Mouse (Mus musculus) liver, embryonic 11.5 days (tissue): ENCODE results near the gene Foxc1. TPM values are rescaled to one million over a fixed set of nuclear protein-coding genes. Genes with fewer than 3 reads are reported as not detected.

Experiments used
- ATAC-seq: fragments of 200-750 bp; cut with Nextera tagmentation; replicated peaks from 2 replicates; pipeline ENCODE4 v1.8.0; 2017; ENCODE audit warnings: moderate number of reproducible peaks, mild to moderate bottlenecking, moderate TSS enrichment, moderate library complexity; ENCODE audit not compliant: low FRiP score
- DNase-seq: peaks from one replicate; pipeline ENCODE4 v3.0.0-alpha.2; 2017; ENCODE audit warnings: low spot score
- H3K27ac ChIP-seq: fragments of 300-500 bp; sonication (generic); 2 replicates; pipeline ENCODE4 v1.5.1; 2014; ENCODE audit warnings: mild to moderate bottlenecking, low read depth, low read length, control low read depth
- H3K27me3 ChIP-seq: fragments of 300-500 bp; sonication (generic); replicated peaks from 2 replicates; pipeline ENCODE4 v1.6.1; 2014; ENCODE audit warnings: low read length, mixed read lengths; ENCODE audit not compliant: control insufficient read depth, insufficient read depth
- H3K36me3 ChIP-seq: fragments of 300-500 bp; sonication (generic); 2 replicates; pipeline ENCODE4 v1.6.1; 2014; ENCODE audit warnings: mild to moderate bottlenecking, low read length, moderate library complexity, mixed read lengths; ENCODE audit not compliant: control insufficient read depth, insufficient read depth
- H3K4me1 ChIP-seq: fragments of 300-500 bp; sonication (generic); replicated peaks from 2 replicates; pipeline ENCODE4 v1.6.1; 2014; ENCODE audit warnings: low read length, mixed read lengths; ENCODE audit not compliant: control insufficient read depth, insufficient read depth
- H3K4me2 ChIP-seq: fragments of 300-500 bp; sonication (generic); 2 replicates; pipeline ENCODE4 v1.6.1; 2014; ENCODE audit warnings: mild to moderate bottlenecking, control low read depth, moderate library complexity
- H3K4me3 ChIP-seq: fragments of 300-500 bp; sonication (generic); 2 replicates; pipeline ENCODE4 v1.5.1; 2014; ENCODE audit warnings: low read depth, low read length, control low read depth
- H3K9ac ChIP-seq: fragments of 300-500 bp; sonication (generic); 2 replicates; pipeline ENCODE4 v1.6.1; 2014; ENCODE audit warnings: low read depth, low read length, control low read depth
- H3K9me3 ChIP-seq: fragments of 300-500 bp; sonication (generic); 2 replicates; pipeline ENCODE4 v1.6.1; 2016; ENCODE audit warnings: low read length, inconsistent platforms, mixed read lengths; ENCODE audit not compliant: control insufficient read depth
- WGBS: fragments of 180-500 bp; shearing (Covaris S2); extraction: QIAGEN DNeasy Blood & Tissue Kit; methylation state at CpG from one replicate; pipeline ENCODE4 v1.1.7; 2014; 5-methylcytosine and 5-hydroxymethylcytosine counted together
- polyA plus RNA-seq: library from polyadenylated mRNA; unstranded; fragments of >200 nt; fragmentation: Nextera tagmentation; extraction: Ambion mirVana; gene quantifications from 2 replicates; pipeline ENCODE4 v1.2.1, GENCODE M21; 2014

The Foxc1 gene
- polyA plus RNA-seq, 1 experiment from 2014 or later = 0.47 TPM

DNA sequence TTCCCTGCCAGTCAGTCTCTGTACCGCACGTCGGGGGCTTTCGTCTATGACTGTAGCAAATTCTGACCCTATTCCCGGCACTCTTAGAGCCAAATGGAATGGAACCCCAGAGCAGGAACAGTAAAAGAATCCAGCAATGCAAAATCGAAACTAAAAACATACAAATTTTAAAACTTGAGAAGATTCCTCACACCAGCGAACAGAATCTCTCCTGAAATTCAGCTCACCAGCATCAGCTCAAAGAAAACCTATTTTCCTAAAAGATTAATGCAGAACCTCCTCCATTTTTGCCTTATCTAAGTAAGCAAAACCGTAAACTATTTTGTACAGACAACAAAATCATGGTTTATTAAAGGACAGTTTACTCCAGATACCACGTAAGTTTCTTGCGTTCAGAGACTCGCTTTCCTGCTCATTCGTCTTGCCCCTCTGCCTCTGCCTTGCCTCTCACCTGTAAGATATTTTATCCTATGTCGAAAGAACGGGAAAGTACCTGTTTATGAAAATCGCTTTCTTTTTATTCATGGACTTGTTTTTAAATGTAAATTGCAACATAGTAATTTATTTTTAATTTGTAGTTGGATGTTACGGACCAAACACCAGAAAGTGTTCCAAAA, 2.5 kb downstream of the Foxc1 start:
- DNase-seq (no peak), ATAC-seq (no peak)
- Histone ChIP-seq H3K4me1 (peaks cover 12% of the 10 kb centered on the region), H3K27ac (no peak overlapping the region), H3K4me3 (peak overlapping the region; percentile 63), H3K9ac (peak overlapping the region; percentile 60; the same call in 1 of the 2 replicates), H3K9me3 (no peaks in the 10 kb centered on the region), H3K36me3 (no peaks in the 10 kb centered on the region), H3K27me3 (peaks cover 94% of the 10 kb centered on the region), H3K4me2 (peak overlapping the region; percentile 93)
- WGBS = 7% methylated on average over 16 of the region's 16 CpGs

GRCm38 (mm10) chr13:31809701-31810100, 3.3 kb downstream of the Foxc1 start:
- no peak overlapping the region for H3K9ac ChIP-seq
- no peak overlapping the region for H3K4me2 ChIP-seq
- peaks cover 94% of the 10 kb centered on the region for H3K27me3 ChIP-seq
- peaks cover 12% of the 10 kb centered on the region for H3K4me1 ChIP-seq
- ATAC-seq (no peak), DNase-seq (no peak)
- no peaks in the 10 kb centered on the region for H3K9me3 ChIP-seq
- no peaks in the 10 kb centered on the region for H3K36me3 ChIP-seq
- H3K4me3 ChIP-seq = no peak overlapping the region
- no peak overlapping the region for H3K27ac ChIP-seq
- 12% methylated on average over 6 of the region's 6 CpGs for WGBS

GRCm38 (mm10) chr13:31810375-31810692, 3.9 kb downstream of the Foxc1 start:
- 5% methylated on average over 9 of the region's 9 CpGs for WGBS
- ATAC-seq = no peak
- no peak overlapping the region for H3K9ac ChIP-seq
- H3K4me2 ChIP-seq = peak overlapping the region; percentile 62
- H3K4me1 ChIP-seq = peaks cover 12% of the 10 kb centered on the region
- DNase-seq = no peak
- H3K4me3 ChIP-seq = peak overlapping the region; percentile 35
- no peak overlapping the region for H3K27ac ChIP-seq
- no peaks in the 10 kb centered on the region for H3K9me3 ChIP-seq
- H3K36me3 ChIP-seq = no peaks in the 10 kb centered on the region
- peaks cover 94% of the 10 kb centered on the region for H3K27me3 ChIP-seq

GRCm38 (mm10) chr13:31810693-31811541, 4.5 kb downstream of the Foxc1 start:
- peak overlapping the region; percentile 62 for H3K4me2 ChIP-seq
- H3K27me3 ChIP-seq = peaks cover 92% of the 10 kb centered on the region
- H3K27ac ChIP-seq = no peak overlapping the region
- no peaks in the 10 kb centered on the region for H3K9me3 ChIP-seq
- DNase-seq (peak; percentile 50), ATAC-seq (no peak)
- peak overlapping the region; percentile 35 for H3K4me3 ChIP-seq
- 2% methylated on average over 57 of the region's 65 CpGs for WGBS
- peak overlapping the region; percentile 23 for H3K9ac ChIP-seq
- peaks cover 9% of the 10 kb centered on the region for H3K4me1 ChIP-seq
- no peaks in the 10 kb centered on the region for H3K36me3 ChIP-seq

GRCm38 (mm10) chr13:31811542-31812021, 5.1 kb downstream of the Foxc1 start:
- Histone ChIP-seq H3K4me2 (peak overlapping the region; percentile 62), H3K27ac (no peak overlapping the region), H3K9me3 (no peaks in the 10 kb centered on the region), H3K4me3 (peak overlapping the region; percentile 35), H3K9ac (peak overlapping the region; percentile 23; the same call in 1 of the 2 replicates), H3K36me3 (no peaks in the 10 kb centered on the region), H3K4me1 (peaks cover 8% of the 10 kb centered on the region), H3K27me3 (peaks cover 92% of the 10 kb centered on the region)
- WGBS = 14% methylated on average over 44 of the region's 44 CpGs
- DNase-seq (peak; percentile 54), ATAC-seq (no peak)

DNA sequence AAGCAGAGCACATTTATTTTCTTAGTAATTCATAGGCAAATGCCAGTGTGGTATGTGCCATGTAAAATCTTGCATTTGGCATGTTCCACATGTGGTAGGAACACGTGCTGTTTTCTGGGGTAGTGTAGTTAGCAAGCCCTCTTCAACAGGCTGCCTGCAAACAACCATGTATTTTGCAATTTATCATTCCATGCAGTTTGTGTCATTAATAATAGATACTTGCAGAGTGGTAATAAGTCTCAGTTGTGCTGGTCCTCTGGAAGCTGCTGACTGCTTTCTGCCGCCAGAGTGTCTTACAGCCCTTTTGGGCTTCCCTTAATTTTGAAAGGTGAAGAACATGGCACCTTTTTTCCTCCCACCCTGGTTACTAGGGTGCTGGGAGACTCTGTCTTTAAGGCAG, 6.3 kb downstream of the Foxc1 start:
- ATAC-seq (no peak), DNase-seq (no peak)
- no peaks in the 10 kb centered on the region for H3K9me3 ChIP-seq
- H3K27me3 ChIP-seq = peaks cover 90% of the 10 kb centered on the region
- H3K4me1 ChIP-seq = peaks cover 7% of the 10 kb centered on the region
- H3K36me3 ChIP-seq = no peaks in the 10 kb centered on the region
- 56% methylated on average over 2 of the region's 2 CpGs for WGBS
- no peak overlapping the region for H3K4me3 ChIP-seq
- no peak overlapping the region for H3K4me2 ChIP-seq
- H3K27ac ChIP-seq = no peak overlapping the region
- H3K9ac ChIP-seq = no peak overlapping the region

GRCm38 (mm10) chr13:31815383-31816003, 9.1 kb downstream of the Foxc1 start:
- no peaks in the 10 kb centered on the region for H3K9me3 ChIP-seq
- no peak overlapping the region for H3K9ac ChIP-seq
- DNase-seq = no peak
- no peak overlapping the region for H3K4me2 ChIP-seq
- peaks cover 75% of the 10 kb centered on the region for H3K27me3 ChIP-seq
- WGBS = 40% methylated on average over 15 of the region's 15 CpGs
- peaks cover 6% of the 10 kb centered on the region; the same call in 1 of the 2 replicates for H3K4me1 ChIP-seq
- ATAC-seq = no peak
- no peaks in the 10 kb centered on the region for H3K36me3 ChIP-seq
- no peak overlapping the region for H3K4me3 ChIP-seq
- no peak overlapping the region for H3K27ac ChIP-seq

- Histone ChIP-seq H3K9ac (no peak overlapping the region), H3K9me3 (no peaks in the 10 kb centered on the region), H3K4me3 (no peak overlapping the region), H3K4me2 (no peak overlapping the region), H3K4me1 (peaks cover 3% of the 10 kb centered on the region; the same call in 1 of the 2 replicates), H3K27ac (no peak overlapping the region), H3K36me3 (no peaks in the 10 kb centered on the region), H3K27me3 (peaks cover 53% of the 10 kb centered on the region)
- WGBS = 49% methylated on average over 7 of the region's 7 CpGs
- no peak for ATAC-seq
- DNase-seq = no peak
Observed at GRCm38 (mm10) chr13:31818337-31818736, 11.9 kb downstream of the Foxc1 start.
